Mouse (Mus musculus) kidney, embryonic 14.5 days (tissue): ENCODE results near the gene Cinp. TPM values are rescaled to one million over a fixed set of nuclear protein-coding genes. Genes with fewer than 3 reads are reported as not detected.

Experiments
- ATAC-seq: fragments of 200-750 bp; cut with Nextera tagmentation; 2 replicates; pipeline ENCODE4 v1.8.0; 2017; ENCODE audit warnings: moderate number of reproducible peaks, mild to moderate bottlenecking, moderate TSS enrichment, moderate library complexity; ENCODE audit not compliant: low FRiP score, low TSS enrichment
- H3K27ac ChIP-seq: fragments of 300-500 bp; sonication (generic); 2 replicates; pipeline ENCODE4 v1.5.1; 2014; ENCODE audit warnings: low read depth, mild to moderate bottlenecking, low read length, moderate library complexity, mixed read lengths
- H3K27me3 ChIP-seq: fragments of 300-500 bp; sonication (generic); 2 replicates; pipeline ENCODE4 v1.6.1; 2014; ENCODE audit warnings: mild to moderate bottlenecking, low read length; ENCODE audit not compliant: control insufficient read depth, insufficient read depth
- H3K36me3 ChIP-seq: fragments of 300-500 bp; sonication (generic); 2 replicates; pipeline ENCODE4 v1.6.1; 2014; ENCODE audit warnings: low read length, mixed read lengths; ENCODE audit not compliant: control insufficient read depth, insufficient read depth
- H3K4me1 ChIP-seq: fragments of 300-500 bp; sonication (generic); 2 replicates; pipeline ENCODE4 v1.6.1; 2014; ENCODE audit warnings: low read length, mixed read lengths; ENCODE audit not compliant: control insufficient read depth, insufficient read depth
- H3K4me2 ChIP-seq: fragments of 300-500 bp; sonication (generic); replicated peaks from 2 replicates; pipeline ENCODE4 v1.6.1; 2014; ENCODE audit warnings: low read depth, mild to moderate bottlenecking, low read length
- H3K4me3 ChIP-seq: fragments of 300-500 bp; sonication (generic); 2 replicates; pipeline ENCODE4 v1.5.1; 2014; ENCODE audit warnings: mild to moderate bottlenecking, low read length
- H3K9ac ChIP-seq: fragments of 300-500 bp; sonication (generic); 2 replicates; pipeline ENCODE4 v1.6.1; 2014; ENCODE audit warnings: low read depth, mild to moderate bottlenecking, low read length, moderate library complexity
- H3K9me3 ChIP-seq: fragments of 300-500 bp; sonication (generic); 2 replicates; pipeline ENCODE4 v1.6.1; 2016; ENCODE audit warnings: low read length; ENCODE audit not compliant: control insufficient read depth
- WGBS: fragments of 180-500 bp; shearing (Covaris S2); extraction: QIAGEN DNeasy Blood & Tissue Kit; methylation state at CpG from one replicate; pipeline ENCODE4 v1.1.7; 2014; 5-methylcytosine and 5-hydroxymethylcytosine counted together
- polyA plus RNA-seq: library from polyadenylated mRNA; unstranded; fragments of >200 nt; fragmentation: Nextera tagmentation; extraction: Ambion mirVana; gene quantifications from 2 replicates; pipeline ENCODE4 v1.2.1, GENCODE M21; 2014

Gene Cinp
- polyA plus RNA-seq, 1 experiment from 2014 or later = 82.2 TPM

DNA sequence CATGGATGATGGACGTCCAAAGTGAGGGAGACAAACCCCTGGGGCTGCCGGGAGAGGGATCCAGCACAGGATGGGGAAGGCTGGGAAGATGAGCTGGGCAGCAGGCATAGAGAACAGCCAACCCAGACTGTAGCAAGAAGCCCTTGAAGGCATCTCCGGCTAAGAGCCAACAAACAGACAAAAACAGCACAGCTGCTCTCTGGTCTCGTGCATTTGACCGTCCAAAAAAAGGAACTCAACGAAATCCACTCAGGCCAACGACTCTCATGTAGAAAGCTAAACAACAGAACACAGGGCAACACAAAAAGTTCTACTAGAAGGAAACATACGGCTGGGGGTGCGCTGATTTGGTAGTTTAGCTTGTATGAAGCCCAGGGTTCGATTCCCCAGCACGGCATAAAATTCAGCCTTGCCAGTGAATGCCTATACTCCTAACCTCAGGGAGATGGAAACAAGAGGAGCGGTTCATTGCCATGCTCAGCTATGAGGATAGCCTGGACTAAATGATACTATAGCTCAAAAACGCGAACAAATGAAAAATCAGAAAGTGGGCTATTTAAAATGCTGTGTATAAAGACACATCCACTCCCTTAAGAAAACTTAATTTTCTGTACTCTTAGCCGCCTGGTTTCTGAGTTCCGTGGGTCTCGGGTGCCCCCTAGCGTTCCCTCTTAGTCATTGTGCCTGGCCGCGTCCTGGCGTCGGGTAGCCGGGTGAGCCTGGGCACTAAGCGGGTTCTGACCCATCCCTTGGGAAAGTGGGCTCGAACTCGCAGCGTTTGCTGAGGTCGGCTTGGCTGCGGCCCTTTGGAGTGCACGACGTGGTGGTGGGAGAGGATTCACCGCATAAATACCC lies 45.5 kb downstream of the Cinp start:
- no peak overlapping the region for H3K27ac ChIP-seq

GRCm38 (mm10) chr12:110841731-110842493 lies 47.0 kb downstream of the Cinp start:
- Histone ChIP-seq H3K27me3 (no peaks in the 10 kb centered on the region), H3K4me3 (no peak overlapping the region), H3K9me3 (no peaks in the 10 kb centered on the region), H3K4me2 (no peak overlapping the region), H3K36me3 (no peaks in the 10 kb centered on the region), H3K4me1 (peaks cover 11% of the 10 kb centered on the region; the same call in 1 of the 2 replicates), H3K27ac (no peak overlapping the region), H3K9ac (no peak overlapping the region)
- no peak for ATAC-seq
- WGBS = 73% methylated on average over 5 of the region's 5 CpGs

More for the DNA sequence above, 45.5 kb downstream of the Cinp start:
- ATAC-seq = peak; percentile 3; the same call in 1 of the 2 replicates
- WGBS = 20% methylated on average over 32 of the region's 32 CpGs
- peak overlapping the region; percentile 76 for H3K4me2 ChIP-seq
- peaks cover 6% of the 10 kb centered on the region; the same call in 1 of the 2 replicates for H3K4me1 ChIP-seq
- peak overlapping the region; percentile 53 for H3K4me3 ChIP-seq
- peak overlapping the region; percentile 52; the same call in 1 of the 2 replicates for H3K9ac ChIP-seq
- H3K9me3 ChIP-seq = no peaks in the 10 kb centered on the region
- no peaks in the 10 kb centered on the region; the same call in 1 of the 2 replicates for H3K27me3 ChIP-seq
- no peaks in the 10 kb centered on the region for H3K36me3 ChIP-seq

GRCm38 (mm10) chr12:110840348-110841198 lies 48.4 kb downstream of the Cinp start, which contains the start of gene Mok:
TSS of gene Mok (minus strand) at chr12:110840939.
- H3K4me1 ChIP-seq = peaks cover 9% of the 10 kb centered on the region; the same call in 1 of the 2 replicates
- peak within 1 kb of the TSS; percentile 72 for H3K4me3 ChIP-seq
- ATAC-seq = peak; percentile 69
- no peaks in the 10 kb centered on the region for H3K9me3 ChIP-seq
- whole genome bisulfite sequencing = under 1% methylated on average over 71 of the region's 71 CpGs
- H3K4me2 ChIP-seq = peak within 1 kb of the TSS; percentile 56
- H3K27me3 ChIP-seq = no peaks in the 10 kb centered on the region
- H3K36me3 ChIP-seq = no peaks in the 10 kb centered on the region
- peak within 1 kb of the TSS; percentile 61 for H3K9ac ChIP-seq
- no peak within 1 kb of the TSS for H3K27ac ChIP-seq

DNA sequence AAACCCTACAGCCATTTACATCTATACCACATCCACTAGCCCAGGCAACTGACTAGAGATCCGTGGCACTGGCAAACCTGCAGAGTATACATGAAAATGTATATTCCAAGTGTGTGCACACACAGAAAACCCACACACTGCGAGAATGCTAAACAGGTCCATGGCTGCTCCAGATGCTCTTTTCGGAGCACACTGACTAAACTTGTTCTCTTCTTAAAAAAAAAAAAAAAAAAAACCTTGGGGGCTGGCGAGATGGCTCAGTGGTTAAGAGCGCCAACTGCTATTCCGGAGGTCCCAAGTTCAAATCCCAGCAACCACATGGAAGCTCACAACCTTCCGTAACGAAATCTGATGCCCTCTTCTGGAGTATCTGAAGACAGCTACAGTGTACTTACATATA lies 51.1 kb downstream of the Cinp start:
- no peak overlapping the region for H3K4me3 ChIP-seq
- WGBS = 90% methylated on average over 8 of the region's 8 CpGs
- no peaks in the 10 kb centered on the region for H3K27me3 ChIP-seq
- no peak overlapping the region for H3K27ac ChIP-seq
- ATAC-seq = no peak
- peaks cover 9% of the 10 kb centered on the region; the same call in 1 of the 2 replicates for H3K4me1 ChIP-seq
- no peak overlapping the region for H3K4me2 ChIP-seq
- H3K36me3 ChIP-seq = no peaks in the 10 kb centered on the region
- no peak overlapping the region for H3K9ac ChIP-seq
- H3K9me3 ChIP-seq = no peaks in the 10 kb centered on the region

DNA sequence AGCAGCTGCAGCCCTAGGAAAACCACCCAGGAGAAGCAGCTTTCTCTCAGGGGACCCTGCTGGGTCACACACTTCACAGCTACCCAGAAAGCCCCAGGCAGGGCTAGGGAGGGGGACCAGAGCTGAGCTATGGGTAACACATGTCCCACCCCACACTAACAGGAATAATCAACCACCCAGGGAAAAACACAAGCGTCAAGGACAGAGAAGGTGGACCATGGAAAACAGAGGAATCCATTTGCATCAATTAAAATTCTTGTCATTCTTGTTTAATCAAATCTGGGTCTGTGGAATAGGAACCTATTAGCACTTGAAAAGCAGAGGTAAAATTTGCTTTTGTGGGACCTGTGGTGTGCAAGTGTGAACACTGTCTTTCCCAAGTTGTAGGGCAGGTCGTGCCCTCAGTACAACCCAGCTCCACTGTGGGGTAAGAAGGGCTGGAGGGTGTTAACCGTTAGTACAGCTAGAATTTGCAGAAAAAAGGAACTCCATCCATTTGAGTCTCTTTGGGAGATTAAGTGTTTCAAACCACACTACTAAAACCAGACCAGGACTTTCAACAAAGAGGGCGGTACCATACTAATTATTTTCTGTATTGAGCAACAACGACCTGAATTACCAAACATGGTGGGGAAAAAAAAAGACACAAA lies 51.6 kb downstream of the Cinp start:
- ATAC-seq = no peak
- H3K9ac ChIP-seq = 0 out of 2 replicates have a peak overlapping the region, but pooled peaks have one; percentile 9
- H3K27me3 ChIP-seq = no peaks in the 10 kb centered on the region
- WGBS = 44% methylated on average over 5 of the region's 5 CpGs
- H3K4me3 ChIP-seq = no peak overlapping the region
- H3K4me1 ChIP-seq = peaks cover 9% of the 10 kb centered on the region; the same call in 1 of the 2 replicates
- H3K9me3 ChIP-seq = no peaks in the 10 kb centered on the region
- no peak overlapping the region; the same call in 1 of the 2 replicates for H3K4me2 ChIP-seq
- no peaks in the 10 kb centered on the region for H3K36me3 ChIP-seq
- H3K27ac ChIP-seq = peak overlapping the region; percentile 68; the same call in 1 of the 2 replicates

- Histone ChIP-seq H3K4me1 (peaks cover 9% of the 10 kb centered on the region; the same call in 1 of the 2 replicates), H3K9me3 (no peaks in the 10 kb centered on the region), H3K36me3 (no peaks in the 10 kb centered on the region), H3K4me3 (no peak overlapping the region), H3K27me3 (no peaks in the 10 kb centered on the region), H3K4me2 (no peak overlapping the region; the same call in 1 of the 2 replicates), H3K27ac (peak overlapping the region; percentile 68; the same call in 1 of the 2 replicates), H3K9ac (0 out of 2 replicates have a peak overlapping the region, but pooled peaks have one; percentile 9)
- WGBS = 26% methylated on average over 6 of the region's 6 CpGs
- no peak for ATAC-seq
Observed at GRCm38 (mm10) chr12:110836729-110837128, 52.2 kb downstream of the Cinp start.

GRCm38 (mm10) chr12:110835182-110835581 lies 53.8 kb downstream of the Cinp start:
- Histone ChIP-seq H3K27me3 (no peaks in the 10 kb centered on the region), H3K4me2 (no peak overlapping the region), H3K4me1 (peaks cover 9% of the 10 kb centered on the region; the same call in 1 of the 2 replicates), H3K4me3 (no peak overlapping the region), H3K27ac (no peak overlapping the region), H3K9ac (no peak overlapping the region), H3K36me3 (no peaks in the 10 kb centered on the region), H3K9me3 (no peaks in the 10 kb centered on the region)
- WGBS = 94% methylated on average over 3 of the region's 3 CpGs
- no peak for ATAC-seq
